Mouse (Mus musculus) monocyte, adult 5-6 weeks (primary cell): Measurements from ENCODE around the gene Bco2. TPM values are rescaled to one million over a fixed set of nuclear protein-coding genes. Genes with fewer than 3 reads are reported as not detected.

Experiments used
- ATAC-seq: fragments of 153-309, 156-312 bp; replicated peaks from 2 replicates; pipeline ENCODE4 v1.8.0; 2017; ENCODE audit warnings: mild to moderate bottlenecking; ENCODE audit not compliant: low TSS enrichment, insufficient number of reproducible peaks, severe bottlenecking, poor library complexity, low FRiP score
- total RNA-seq: library from RNA; stranded (forward); fragments of 200-1000, 200-491, 200-594 nt; gene quantifications from 3 replicates; pipeline ENCODE4 v1.2.3, GENCODE M21; 2017

The Bco2 gene
- total RNA-seq, 1 experiment from 2014 or later: 1.9 TPM

DNA sequence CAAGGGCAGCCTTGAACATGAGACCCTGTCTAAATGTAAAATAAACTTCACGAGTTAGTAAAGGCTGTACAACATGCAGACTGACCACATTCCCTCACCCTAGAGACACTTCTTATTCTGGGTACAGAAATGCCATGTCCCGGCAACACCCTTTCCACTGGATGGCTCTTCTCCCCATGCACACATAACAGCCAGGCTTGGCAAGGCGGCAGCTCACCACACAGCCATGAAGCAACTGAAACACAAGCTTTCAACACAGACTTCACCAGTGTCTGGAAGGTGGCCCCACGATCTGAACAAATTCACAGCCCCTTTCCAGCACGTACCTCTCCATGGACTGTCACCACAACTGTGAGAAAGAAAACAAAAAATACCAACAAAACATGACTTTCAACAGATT is 30.0 kb downstream of the Bco2 start:
- no peak for ATAC-seq

DNA sequence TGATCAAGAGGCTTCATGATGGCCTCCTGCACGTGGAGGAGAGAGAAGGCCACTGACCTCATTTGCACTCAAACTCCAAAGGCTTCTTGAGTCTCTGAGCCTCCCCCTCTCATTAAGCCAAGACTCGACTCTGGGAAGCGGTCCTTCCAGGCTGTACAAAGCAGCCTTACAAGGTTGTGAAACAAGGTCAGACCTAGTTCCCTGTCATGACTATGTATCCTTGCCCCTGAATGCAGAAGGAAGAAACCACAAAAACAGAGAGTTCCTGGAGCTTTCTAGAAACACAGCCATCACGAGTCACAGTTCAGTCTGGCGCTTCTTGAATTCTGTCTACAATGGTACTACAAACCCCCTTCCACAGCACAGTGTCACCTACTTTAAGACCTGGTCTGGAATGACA is 32.4 kb downstream of the Bco2 start:
- ATAC-seq: no peak

- no peak for ATAC-seq
Observed at GRCm38 (mm10) chr9:50521562-50521961, 33.4 kb downstream of the Bco2 start.

- 0 out of 2 replicates have a peak, but pooled peaks have one; percentile 40 for ATAC-seq
Observed at GRCm38 (mm10) chr9:50520748-50521147, 34.2 kb downstream of the Bco2 start.

GRCm38 (mm10) chr9:50518781-50519180 is 36.2 kb downstream of the Bco2 start:
- ATAC-seq: 0 out of 2 replicates have a peak, but pooled peaks have one; percentile 61

- no peak for ATAC-seq
Observed at GRCm38 (mm10) chr9:50515462-50515861, 39.5 kb downstream of the Bco2 start.

DNA sequence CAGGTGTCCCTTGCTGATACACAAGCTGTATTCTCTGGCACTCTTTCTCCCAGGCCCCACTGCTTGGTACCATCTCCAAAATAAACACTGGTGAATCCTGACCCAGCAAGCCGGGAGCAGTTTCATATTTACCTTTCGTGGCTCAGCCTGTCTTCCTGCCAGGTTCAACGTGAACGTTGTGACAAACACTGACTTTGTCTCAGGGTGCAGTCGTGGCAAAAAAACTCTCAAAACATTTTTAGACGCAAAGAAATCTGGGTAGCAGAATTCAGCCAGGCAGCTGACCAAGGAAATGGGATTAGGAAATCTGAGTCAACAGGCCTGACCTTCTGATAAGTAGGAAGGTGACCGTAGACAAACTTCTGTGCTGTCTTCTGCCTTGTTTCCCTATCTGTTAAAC is 47.4 kb downstream of the Bco2 start:
- no peak for ATAC-seq

GRCm38 (mm10) chr9:50505405-50505804 is 49.6 kb downstream of the Bco2 start:
- ATAC-seq: no peak

GRCm38 (mm10) chr9:50502949-50503348 is 52.0 kb downstream of the Bco2 start:
- 0 out of 2 replicates have a peak, but pooled peaks have one; percentile 33 for ATAC-seq

- ATAC-seq: peak; percentile 53
Observed at GRCm38 (mm10) chr9:50500974-50501501, 53.9 kb downstream of the Bco2 start.

DNA sequence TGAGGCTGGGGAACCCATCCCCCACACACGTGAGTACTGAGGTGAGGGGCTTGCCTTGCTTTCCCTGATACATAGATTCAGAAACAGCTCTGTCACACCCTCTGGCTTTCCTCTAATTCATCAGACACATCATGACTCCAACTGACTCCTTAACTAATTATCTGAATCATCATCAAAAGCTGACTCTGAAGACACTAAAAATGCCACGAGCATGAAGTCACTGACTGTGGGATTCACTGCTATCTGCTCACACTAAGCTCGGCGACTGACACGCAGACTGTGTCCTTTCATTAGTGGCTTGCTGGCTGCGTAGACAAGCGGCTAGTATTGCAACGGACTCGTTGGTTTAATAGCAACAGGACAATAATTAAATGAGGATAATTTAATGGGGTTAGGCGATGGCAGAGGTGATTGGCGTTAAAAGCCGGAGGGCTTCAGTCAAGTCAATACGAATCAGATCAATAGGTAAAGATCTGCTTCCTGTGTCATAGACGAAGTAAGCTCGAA is 54.5 kb downstream of the Bco2 start:
- ATAC-seq: no peak

DNA sequence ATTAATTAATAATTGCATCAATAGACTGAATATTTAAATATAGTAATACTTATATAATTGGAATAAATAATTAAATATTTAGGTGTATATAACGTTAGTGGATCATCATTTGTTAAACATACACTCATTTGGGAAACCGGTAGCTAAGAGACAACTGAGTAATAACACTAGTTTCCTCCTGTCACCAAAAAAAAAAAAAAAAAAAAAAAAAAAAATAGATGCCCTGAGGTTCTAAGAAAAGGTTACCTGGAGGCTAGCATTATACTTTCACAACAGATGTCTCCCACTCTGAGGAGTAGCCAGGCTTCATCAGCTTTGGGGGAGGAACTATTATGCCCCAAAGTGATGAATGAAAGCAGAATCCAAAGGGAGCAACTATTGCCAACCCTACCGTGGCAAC is 55.2 kb downstream of the Bco2 start:
- no peak for ATAC-seq

DNA sequence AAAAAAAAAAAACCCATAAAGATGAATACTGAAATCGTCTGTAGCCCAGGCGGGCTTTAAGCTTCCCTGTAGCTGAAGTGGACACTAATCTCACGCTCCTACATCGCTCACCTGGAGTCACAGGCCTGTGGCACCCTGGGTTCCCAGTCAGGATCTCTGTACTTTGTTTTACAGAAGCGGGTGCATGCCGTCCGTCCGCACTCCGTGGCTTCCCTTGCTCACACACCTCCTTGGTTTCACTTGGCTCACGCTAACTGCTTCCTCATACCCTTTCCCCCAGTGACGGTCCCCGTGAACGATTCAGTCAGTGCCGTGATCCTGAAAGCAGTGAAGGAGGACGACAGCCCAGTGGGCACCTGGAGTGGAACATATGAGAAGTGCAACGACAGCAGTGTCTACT is 56.2 kb downstream of the Bco2 start:
- peak; percentile 79 for ATAC-seq

DNA sequence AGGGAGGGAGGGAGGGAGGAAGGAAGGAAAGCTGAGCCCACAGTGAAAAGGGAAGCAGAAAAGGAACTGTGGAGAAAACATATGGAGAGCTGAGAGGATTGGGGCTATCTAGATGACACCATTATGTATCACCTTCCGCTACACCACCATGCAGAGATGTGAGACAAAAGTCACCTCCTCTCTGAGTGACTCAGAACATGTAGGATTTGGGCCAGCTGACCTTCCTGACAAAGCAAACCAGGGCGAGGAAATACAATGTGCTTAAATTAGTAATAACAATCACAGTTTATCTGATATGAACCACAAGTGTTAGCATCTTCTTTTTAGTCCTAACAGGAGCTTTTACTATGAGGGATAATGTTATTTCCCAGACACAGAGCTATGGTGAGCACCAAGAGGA is 57.4 kb downstream of the Bco2 start:
- no peak for ATAC-seq

- no peak for ATAC-seq
Observed at GRCm38 (mm10) chr9:50497076-50497475, 57.9 kb downstream of the Bco2 start.

GRCm38 (mm10) chr9:50496546-50496945 is 58.4 kb downstream of the Bco2 start:
- no peak for ATAC-seq

DNA sequence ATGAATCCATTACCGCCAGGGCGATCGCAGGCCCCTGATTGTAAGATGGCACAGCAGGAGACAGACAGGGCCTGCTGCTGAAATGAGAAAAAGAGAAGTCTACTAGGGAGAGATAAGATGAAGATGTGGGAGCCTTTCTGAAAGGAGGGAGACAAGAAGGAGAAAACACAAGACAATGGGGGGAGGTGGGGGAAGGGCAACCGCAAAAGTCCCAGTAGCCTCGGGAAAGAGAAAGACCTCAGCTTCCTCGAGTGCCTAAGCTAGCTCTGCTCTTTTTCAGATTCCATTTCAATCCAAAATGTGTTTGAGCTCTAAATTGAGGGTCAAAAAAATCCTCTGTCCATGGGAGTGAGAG is 58.9 kb downstream of the Bco2 start:
- no peak for ATAC-seq

GRCm38 (mm10) chr9:50495405-50496150 is 59.4 kb downstream of the Bco2 start:
- ATAC-seq: no peak

DNA sequence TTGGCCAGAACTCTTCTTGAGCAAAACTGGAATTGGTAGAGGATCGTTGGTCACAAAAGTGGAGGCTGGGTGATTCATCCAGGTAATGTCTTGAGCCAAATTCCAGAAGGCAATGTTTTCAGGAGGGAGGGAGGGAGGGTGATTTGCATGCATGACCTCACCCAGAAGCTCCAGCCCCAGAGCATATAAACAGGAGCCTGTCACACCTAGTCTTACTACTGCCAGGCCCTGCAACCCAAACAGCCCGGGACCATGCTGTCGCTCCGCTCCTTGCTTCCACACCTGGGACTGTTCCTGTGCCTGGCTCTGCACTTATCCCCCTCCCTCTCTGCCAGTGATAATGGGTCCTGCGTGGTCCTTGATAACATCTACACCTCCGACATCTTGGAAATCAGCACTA is 60.7 kb downstream of the Bco2 start, which contains the start of gene Plet1:
Gene Plet1, plus strand, starts transcription at position 215 of the 400 bp plus-strand sequence.
- ATAC-seq: no peak

DNA sequence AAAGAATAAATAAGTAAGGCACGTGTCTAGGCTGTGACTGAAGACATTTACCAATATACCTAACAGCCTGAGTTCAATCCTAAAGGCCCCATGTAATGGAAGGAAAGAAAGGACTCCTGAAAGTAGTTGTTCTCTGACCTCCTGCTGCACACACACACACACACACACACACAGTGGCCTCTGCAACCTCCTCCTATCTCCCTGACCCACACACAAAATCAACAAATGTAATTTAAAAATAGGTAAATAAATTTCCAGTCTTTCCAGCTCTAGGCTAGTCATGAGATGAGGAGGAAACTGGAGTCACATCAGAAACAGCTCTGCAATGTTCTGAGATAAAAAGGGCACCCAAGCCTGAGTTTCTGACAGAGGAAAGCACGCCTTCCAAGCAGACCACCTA is 61.2 kb downstream of the Bco2 start:
- ATAC-seq: no peak
